Mouse (Mus musculus) left cerebral cortex, postnatal 4 days (tissue): ENCODE measurements around the gene Lclat1. TPM values are rescaled to one million over a fixed set of nuclear protein-coding genes. Genes with fewer than 3 reads are reported as not detected.

Experiments used
- DNase-seq: peaks from one replicate; pipeline ENCODE4 v3.0.0-alpha.2; 2022
- intact Hi-C: fragments of 180-260 bp; cut with DNase I; formaldehyde crosslinking; loops from one replicate; pipeline ENCODE4 v1.15.1; 2025
- total RNA-seq, 2 experiments: library from RNA; stranded (reverse); gene quantifications; 2 replicates each; pipeline ENCODE4 v1.2.3; 2021

Gene Lclat1
- total RNA-seq, 2 experiments from 2014 or later = 28.8 to 33.3 TPM

GRCm38 (mm10) chr17:73194575-73194974 lies 86.8 kb downstream of the Lclat1 start:
- intact Hi-C loops = loop anchor here (10.0 kb wide), 1 partner anchor 100 kb away; no protein-coding TSS in a partner anchor
- DNase-seq = no peak

- intact Hi-C loops = loop anchor here (10.0 kb wide), 1 partner anchor 100 kb away; no protein-coding TSS in a partner anchor
- DNase-seq = no peak
Observed at GRCm38 (mm10) chr17:73195074-73195723, 87.4 kb downstream of the Lclat1 start.

GRCm38 (mm10) chr17:73196139-73196538 lies 88.4 kb downstream of the Lclat1 start:
- intact Hi-C loops = loop anchor here (10.0 kb wide), 1 partner anchor 99 kb away; no protein-coding TSS in a partner anchor
- peak; percentile 32 for DNase-seq

- DNase-seq = no peak
- intact Hi-C loops = loop anchor here (10.0 kb wide), 1 partner anchor 97 kb away; no protein-coding TSS in a partner anchor
Observed at GRCm38 (mm10) chr17:73197724-73198123, 89.9 kb downstream of the Lclat1 start.

GRCm38 (mm10) chr17:73199387-73199786 lies 91.6 kb downstream of the Lclat1 start:
- intact Hi-C loops = loop anchor here (10.0 kb wide), 1 partner anchor 95 kb away; no protein-coding TSS in a partner anchor

GRCm38 (mm10) chr17:73200380-73200779 lies 92.6 kb downstream of the Lclat1 start:
- intact Hi-C loops = no loop called here
- no peak for DNase-seq

More at GRCm38 (mm10) chr17:73199387-73199786, 91.6 kb downstream of the Lclat1 start:
- no peak for DNase-seq

- intact Hi-C loops = no loop called here
- DNase-seq = no peak
Observed at GRCm38 (mm10) chr17:73203642-73204332, 96.0 kb downstream of the Lclat1 start.

- no peak for DNase-seq
- intact Hi-C loops = no loop called here
Observed at GRCm38 (mm10) chr17:73210960-73211531, 103.3 kb downstream of the Lclat1 start.

- intact Hi-C loops = no loop called here
- no peak for DNase-seq
Observed at GRCm38 (mm10) chr17:73212754-73213153, 105.0 kb downstream of the Lclat1 start.

GRCm38 (mm10) chr17:73213187-73213586 lies 105.4 kb downstream of the Lclat1 start:
- intact Hi-C loops = no loop called here
- no peak for DNase-seq

- no peak for DNase-seq
- intact Hi-C loops = no loop called here
Observed at GRCm38 (mm10) chr17:73213677-73214076, 105.9 kb downstream of the Lclat1 start.

- DNase-seq = no peak
- intact Hi-C loops = no loop called here
Observed at GRCm38 (mm10) chr17:73217274-73217673, 109.5 kb downstream of the Lclat1 start.

- DNase-seq = no peak
- intact Hi-C loops = no loop called here
Observed at GRCm38 (mm10) chr17:73220746-73221145, 113.0 kb downstream of the Lclat1 start.

GRCm38 (mm10) chr17:73222077-73222476 lies 114.3 kb downstream of the Lclat1 start:
- intact Hi-C loops = no loop called here
- peak; percentile 42 for DNase-seq

GRCm38 (mm10) chr17:73225442-73225841 lies 117.7 kb downstream of the Lclat1 start:
- intact Hi-C loops = no loop called here
- no peak for DNase-seq

GRCm38 (mm10) chr17:73225996-73226395 lies 118.2 kb downstream of the Lclat1 start:
- intact Hi-C loops = no loop called here
- no peak for DNase-seq

GRCm38 (mm10) chr17:73226595-73226994 lies 118.8 kb downstream of the Lclat1 start:
- DNase-seq = no peak
- intact Hi-C loops = no loop called here

- intact Hi-C loops = no loop called here
Observed at GRCm38 (mm10) chr17:73227361-73227760, 119.6 kb downstream of the Lclat1 start.

GRCm38 (mm10) chr17:73229445-73230155 lies 121.8 kb downstream of the Lclat1 start:
- no peak for DNase-seq
- intact Hi-C loops = no loop called here

More at GRCm38 (mm10) chr17:73227361-73227760, 119.6 kb downstream of the Lclat1 start:
- no peak for DNase-seq

- intact Hi-C loops = no loop called here
- peak; percentile 61 for DNase-seq
Observed at GRCm38 (mm10) chr17:73230340-73230989, 122.7 kb downstream of the Lclat1 start.
